Mouse (Mus musculus): ENCODE measurements at regions not wholly inside any gene's neighbourhood (a gene's known extent, or its start where the extent isn't known, plus 50 kb on each side); places are given as distances from the start of the nearest gene placed in this dataset.
A peak's percentile ranks its signal among the peaks of the same experiment; 100 is the strongest.

DNA sequence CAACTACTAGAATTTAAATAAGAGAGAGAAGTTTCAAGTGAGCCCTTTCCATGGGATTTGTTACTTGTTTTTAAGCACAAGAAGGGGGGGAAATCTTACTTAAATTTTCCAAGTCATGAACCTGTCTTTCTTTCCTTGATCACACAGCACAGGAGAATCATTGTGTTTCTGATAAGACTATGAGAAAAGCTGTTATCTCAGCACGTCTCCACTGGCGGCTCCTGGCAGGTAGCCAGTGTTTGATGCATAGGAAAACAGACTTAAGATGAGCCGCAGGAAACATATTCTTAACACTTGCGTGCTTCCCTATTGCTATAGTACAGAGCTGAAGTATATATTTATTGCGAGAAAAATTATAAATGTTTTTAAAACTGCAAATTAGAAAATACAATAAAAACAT is 920.3 kb downstream of the Efna5 start:
- peak; percentile 92 for DNase-seq (ENCODE audit: low read depth, low spot score)
- H3K9me3 ChIP-seq (replicated peaks; ENCODE audit: insufficient read depth, low read length): no peaks in the 10 kb centered on the region
- H3K4me1 ChIP-seq (ENCODE audit: control insufficient read depth in 1 of 2, insufficient read depth in 2 of 2, low read length in 2 of 2): peaks cover 0 to 6% of the 10 kb centered on the region in 2 experiments; a peak in 2 of 4 replicates
- H3K27me3 ChIP-seq (ENCODE audit: control insufficient read depth in 1 of 2, insufficient read depth in 2 of 2, low read length in 2 of 2): no peaks in the 10 kb centered on the region
- peak overlapping the region; percentile 55 for H3K27ac ChIP-seq (ENCODE audit: control insufficient read depth, low read depth, low read length)
- H3K36me3 ChIP-seq (ENCODE audit: control insufficient read depth in 1 of 2, insufficient read depth in 2 of 2, low read length in 2 of 2): peaks cover 0 to 15% of the 10 kb centered on the region in 2 experiments; a peak in 2 of 4 replicates
- no peak overlapping the region for H3K9ac ChIP-seq (ENCODE audit: control insufficient read depth, low read depth, low read length, poor library complexity, severe bottlenecking)
- no peaks in the 10 kb centered on the region for H3K79me2 ChIP-seq (ENCODE audit: control insufficient read depth, insufficient read depth, low read length, poor library complexity)
- no peak overlapping the region for H3K4me3 ChIP-seq (ENCODE audit: control insufficient read depth in 1 of 2, insufficient read depth in 1 of 2, low read depth in 2 of 2, low read length in 2 of 2)
- peak; percentile 21; the same call in 1 of the 2 replicates for TF ChIP-seq MYC (IDR thresholded peaks at IDR 0.05; ENCODE audit: low read depth, low read length)
- TF ChIP-seq POLR2AphosphoS2 (IDR thresholded peaks at IDR 0.05; ENCODE audit: low read length): no peak
- TF ChIP-seq GATA1 (IDR thresholded peaks at IDR 0.05; ENCODE audit: low read depth, low read length): peak; percentile 97
- peak; percentile 94 for TF ChIP-seq ETS1 (IDR thresholded peaks at IDR 0.05; ENCODE audit: low read depth, low read length)
- TF ChIP-seq EP300 (IDR thresholded peaks at IDR 0.05; ENCODE audit: low read depth in 1 of 2, low read length in 2 of 2): peak; percentile 90 to 94
- TF ChIP-seq UBTF (IDR thresholded peaks at IDR 0.05; ENCODE audit: borderline replicate concordance, insufficient read depth, low read depth, low read length): no peak
- TF ChIP-seq KAT2A (conservative IDR thresholded peaks at IDR 0.05; ENCODE audit: low read depth, low read length): no peak
- TF ChIP-seq ZNF384 (IDR thresholded peaks at IDR 0.05; ENCODE audit: low read depth, low read length): no peak
- TF ChIP-seq NELFE (IDR thresholded peaks at IDR 0.05; ENCODE audit: low read depth, low read length): no peak
- TF ChIP-seq MAZ (IDR thresholded peaks at IDR 0.05; ENCODE audit: low read depth, low read length): no peak
- TF ChIP-seq SIN3A (IDR thresholded peaks at IDR 0.05; ENCODE audit: low read length): peak; percentile 35; the same call in 1 of the 2 replicates
- TF ChIP-seq USF1 (IDR thresholded peaks at IDR 0.05; ENCODE audit: low read depth, low read length): no peak
- no peak for TF ChIP-seq USF2 (IDR thresholded peaks at IDR 0.05; ENCODE audit: borderline replicate concordance in 1 of 2, insufficient read depth in 1 of 2, low read depth in 1 of 2, low read length in 2 of 2)
- no peak for TF ChIP-seq POLR2AphosphoS5 (IDR thresholded peaks at IDR 0.05; ENCODE audit: borderline replicate concordance, low read depth, low read length)
- TF ChIP-seq RAD21 (IDR thresholded peaks at IDR 0.05; ENCODE audit: low read depth, low read length): no peak
- no peak for TF ChIP-seq NRF1 (IDR thresholded peaks at IDR 0.05; ENCODE audit: insufficient read depth, low read depth, low read length, poor library complexity, severe bottlenecking)
- no peak for TF ChIP-seq ZC3H11A (IDR thresholded peaks at IDR 0.05; ENCODE audit: low read depth, low read length)
- TF ChIP-seq E2F4 (IDR thresholded peaks at IDR 0.05; ENCODE audit: borderline replicate concordance, low read depth, low read length): no peak
- TF ChIP-seq ZKSCAN1 (IDR thresholded peaks at IDR 0.05; ENCODE audit: low read depth, low read length): no peak
- peak; percentile 95 for TF ChIP-seq TCF12 (IDR thresholded peaks at IDR 0.05; ENCODE audit: low read depth, low read length)
- no peak for TF ChIP-seq MEF2A (IDR thresholded peaks at IDR 0.05; ENCODE audit: extremely low read depth, insufficient replicate concordance, low read depth, low read length, poor library complexity, severe bottlenecking)
- no peak for TF ChIP-seq CHD2 (IDR thresholded peaks at IDR 0.05; ENCODE audit: low read length)
- TF ChIP-seq CHD1 (IDR thresholded peaks at IDR 0.05; ENCODE audit: low read depth, low read length): no peak
- TF ChIP-seq TAL1 (IDR thresholded peaks at IDR 0.05; ENCODE audit: low read length): peak; percentile 56
- TF ChIP-seq JUND (IDR thresholded peaks at IDR 0.05; ENCODE audit: low read depth, low read length): no peak
- no peak; the same call in 1 of the 2 replicates for TF ChIP-seq TBP (IDR thresholded peaks at IDR 0.05; ENCODE audit: low read depth, low read length)
- no peak for TF ChIP-seq HCFC1 (IDR thresholded peaks at IDR 0.05; ENCODE audit: low read depth, low read length)
- TF ChIP-seq ELF1 (IDR thresholded peaks at IDR 0.05; ENCODE audit: low read depth, low read length): no peak
- TF ChIP-seq MXI1 (IDR thresholded peaks at IDR 0.05; ENCODE audit: low read depth, low read length): 0 out of 2 replicates have a peak, but pooled peaks have one; percentile 18
- TF ChIP-seq SMC3 (IDR thresholded peaks at IDR 0.05; ENCODE audit: low read depth, low read length): 0 out of 2 replicates have a peak, but pooled peaks have one; percentile 4
- no peak for TF ChIP-seq GABPA (IDR thresholded peaks at IDR 0.05; ENCODE audit: low read depth, low read length)
- TF ChIP-seq POLR2A (IDR thresholded peaks at IDR 0.05; ENCODE audit: control insufficient read depth in 1 of 2, insufficient read depth in 1 of 2, low read depth in 1 of 2, low read length in 2 of 2, poor library complexity in 1 of 2): no peak
- TF ChIP-seq BHLHE40 (IDR thresholded peaks at IDR 0.05; ENCODE audit: borderline replicate concordance, low read depth, low read length): peak; percentile 68; the same call in 1 of the 2 replicates
- peak; percentile 94 for TF ChIP-seq RCOR1 (IDR thresholded peaks at IDR 0.05; ENCODE audit: low read depth, low read length)
- TF ChIP-seq CTCF (IDR thresholded peaks at IDR 0.05 in 2 of 3, conservative IDR thresholded peaks at IDR 0.05 in 1 of 3; ENCODE audit: control insufficient read depth in 1 of 3, insufficient read depth in 1 of 3, low read depth in 2 of 3, low read length in 3 of 3, poor library complexity in 1 of 3, severe bottlenecking in 1 of 3): no peak
- no peak for TF ChIP-seq MAX (IDR thresholded peaks at IDR 0.05; ENCODE audit: low read length)
- TF ChIP-seq MAFK (IDR thresholded peaks at IDR 0.05; ENCODE audit: borderline replicate concordance, low read depth, low read length): peak; percentile 62; the same call in 1 of the 2 replicates
- no peak for TF ChIP-seq MYB (IDR thresholded peaks at IDR 0.05; ENCODE audit: low read depth, low read length)

All from MEL (cell line).